Mouse (Mus musculus): ENCODE data around the gene Sdad1.

The Sdad1 gene

GRCm38 (mm10) chr5:92312046-92312715, 1.9 kb upstream of the Sdad1 start:
- DNase-seq (ENCODE audit: low spot score): peak; percentile 94

- no peak for DNase-seq (ENCODE audit: low spot score)
Measured at GRCm38 (mm10) chr5:92304291-92304690, 6.0 kb downstream of the Sdad1 start.

GRCm38 (mm10) chr5:92302149-92302840, 8.0 kb downstream of the Sdad1 start:
- no peak for DNase-seq (ENCODE audit: low spot score)

GRCm38 (mm10) chr5:92294525-92294924, 15.8 kb downstream of the Sdad1 start:
- DNase-seq (ENCODE audit: low spot score): no peak

- DNase-seq (ENCODE audit: low spot score): no peak
Measured at GRCm38 (mm10) chr5:92291652-92292414, 18.4 kb downstream of the Sdad1 start.

GRCm38 (mm10) chr5:92287840-92288239, 22.4 kb downstream of the Sdad1 start:
- no peak for DNase-seq (ENCODE audit: low spot score)

- no peak for DNase-seq (ENCODE audit: low spot score)
Measured at GRCm38 (mm10) chr5:92283107-92283506, 27.2 kb downstream of the Sdad1 start.

- no peak for DNase-seq (ENCODE audit: low spot score)
Measured at GRCm38 (mm10) chr5:92282571-92282970, 27.7 kb downstream of the Sdad1 start.

GRCm38 (mm10) chr5:92278942-92279537, 31.2 kb downstream of the Sdad1 start:
- DNase-seq (ENCODE audit: low spot score): no peak

GRCm38 (mm10) chr5:92277437-92278394, 32.6 kb downstream of the Sdad1 start, which contains the start of gene Naaa:
Naaa (minus strand) TSS chr5:92278170.
- DNase-seq (ENCODE audit: low spot score): peak; percentile 60

GRCm38 (mm10) chr5:92270496-92270895, 39.8 kb downstream of the Sdad1 start:
- DNase-seq (ENCODE audit: low spot score): no peak

- DNase-seq (ENCODE audit: low spot score): peak; percentile 51
Measured at GRCm38 (mm10) chr5:92263761-92264359, 46.4 kb downstream of the Sdad1 start.

- no peak for DNase-seq (ENCODE audit: low spot score)
Measured at GRCm38 (mm10) chr5:92262646-92263045, 47.6 kb downstream of the Sdad1 start.

- no peak for DNase-seq (ENCODE audit: low spot score)
Measured at GRCm38 (mm10) chr5:92256218-92256617, 54.1 kb downstream of the Sdad1 start, which contains the start of gene Ppef2. Ppef2 (minus strand) TSS chr5:92256278.

- no peak for DNase-seq (ENCODE audit: low spot score)
Measured at GRCm38 (mm10) chr5:92254476-92254875, 55.8 kb downstream of the Sdad1 start.

- no peak for DNase-seq (ENCODE audit: low spot score)
Measured at GRCm38 (mm10) chr5:92252797-92253343, 57.4 kb downstream of the Sdad1 start.

- no peak for DNase-seq (ENCODE audit: low spot score)
Measured at GRCm38 (mm10) chr5:92252031-92252430, 58.2 kb downstream of the Sdad1 start.

- DNase-seq (ENCODE audit: low spot score): no peak
Measured at GRCm38 (mm10) chr5:92248614-92249013, 61.7 kb downstream of the Sdad1 start.

- no peak for DNase-seq (ENCODE audit: low spot score)
Measured at GRCm38 (mm10) chr5:92245483-92245882, 64.8 kb downstream of the Sdad1 start.

- DNase-seq (ENCODE audit: low spot score): no peak
Measured at GRCm38 (mm10) chr5:92244900-92245299, 65.4 kb downstream of the Sdad1 start.

Data from layer of hippocampus, adult 9-10 months (tissue).